Mouse (Mus musculus) heart, postnatal 0 days (tissue): Measurements from ENCODE around the gene Zmynd12.

Experiments used
- CTCF ChIP-seq: IDR thresholded peaks from 2 replicates; pipeline ENCODE4 v1.5.1; 2016; ENCODE audit warnings: antibody characterized with exemption, control low read depth, low read depth
- EP300 ChIP-seq: IDR thresholded peaks from 2 replicates; pipeline ENCODE4 v1.6.1; 2016; ENCODE audit warnings: antibody characterized with exemption, low read depth

DNA sequence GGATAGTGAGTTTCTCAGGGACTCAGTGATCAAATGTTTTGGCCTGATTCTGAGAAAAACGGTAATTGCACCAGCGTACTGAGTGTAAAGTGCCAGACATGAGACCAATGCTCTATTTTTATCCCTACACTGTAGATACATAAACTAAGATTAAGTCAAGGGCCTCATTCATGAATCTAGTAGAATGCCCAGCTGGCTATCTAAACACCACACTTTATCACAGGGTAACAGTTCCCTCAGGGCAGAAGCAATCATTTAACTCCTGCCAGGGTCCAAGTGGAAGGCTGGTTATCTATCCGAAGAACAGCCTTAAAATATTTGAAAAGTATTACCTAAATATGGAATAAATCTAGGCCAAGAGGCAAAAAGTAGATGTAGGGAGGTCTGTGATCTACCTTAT is 4.7 kb upstream of the Zmynd12 start:
- TF ChIP-seq CTCF: no peak
- TF ChIP-seq EP300: no peak
